Mouse (Mus musculus) erythroid progenitor cell, adult 5-6 weeks (primary cell): ENCODE measurements around the gene Knop1. TPM values are rescaled to one million over a fixed set of nuclear protein-coding genes. Genes with fewer than 3 reads are reported as not detected.

Source experiments
- ATAC-seq: replicated peaks from 2 replicates; pipeline ENCODE4 v1.8.0; 2016; ENCODE audit warnings: moderate number of reproducible peaks, mild to moderate bottlenecking, moderate TSS enrichment, inconsistent platforms; ENCODE audit not compliant: poor library complexity, low FRiP score, severe bottlenecking
- total RNA-seq, 2 experiments: library from RNA; stranded (forward) in 1 of 2; stranded (reverse) in 1 of 2; fragments of 150-400 nt in 1 of 2; fragments of 186-747, 209-891 nt in 1 of 2; gene quantifications; 2 replicates each; pipeline versions ENCODE4 v1.2.3 to v1.2.4; 2015 to 2017; ENCODE audit warnings: low replicate concordance in 2 of 2

Knop1 gene
- 7.2 and 8.4 TPM in 2 replicates for total RNA-seq (2015; ENCODE audit: low replicate concordance)
- total RNA-seq (2017; ENCODE audit: low replicate concordance), result 4.2 and 6.5 TPM in 2 replicates

DNA sequence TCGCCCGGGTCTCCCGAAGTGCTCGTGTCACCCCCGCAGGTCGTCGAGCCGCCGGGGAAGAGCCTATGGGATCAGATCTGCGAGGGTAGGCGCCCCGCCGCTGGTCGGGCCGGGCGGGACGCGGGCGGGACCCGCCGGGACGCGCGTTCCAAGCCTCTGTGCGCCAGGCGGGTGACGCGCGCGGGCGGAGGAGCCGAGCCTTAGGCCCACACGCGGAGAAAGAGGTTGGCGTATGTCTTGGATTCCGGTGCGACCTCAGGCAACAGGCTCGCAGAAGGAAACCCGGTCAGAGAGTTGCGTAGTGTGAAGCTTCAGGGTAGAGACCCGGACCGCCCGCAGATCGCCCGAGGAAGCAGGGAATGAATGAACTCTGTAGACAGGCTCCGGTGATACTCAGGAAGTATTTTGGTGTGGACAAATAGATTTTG, at the start of gene Knop1:
Knop1 (minus strand) TSS at position 378 of the 428 bp plus-strand sequence.
- ATAC-seq, result peak; percentile 51

DNA sequence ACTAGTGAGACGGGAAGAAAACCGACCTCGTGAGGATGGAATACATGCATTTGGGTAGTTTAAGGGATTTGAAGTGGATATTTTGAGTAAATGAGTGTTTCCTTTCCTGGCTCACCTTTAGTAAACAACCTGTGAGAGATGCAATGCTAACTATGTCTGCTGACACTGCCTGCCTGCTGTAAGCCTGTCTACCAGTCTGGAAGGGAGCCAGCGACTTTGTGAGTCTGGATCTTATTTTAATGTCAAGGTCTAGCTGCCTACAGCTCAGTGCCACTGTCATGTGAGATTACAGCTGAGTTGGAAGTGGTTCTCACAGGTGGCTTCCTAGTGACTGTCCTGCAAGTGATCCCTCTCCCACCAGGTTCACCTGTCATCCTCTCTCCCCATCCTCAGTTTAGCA, 48.5 kb upstream of the Knop1 start:
- ATAC-seq, result no peak

DNA sequence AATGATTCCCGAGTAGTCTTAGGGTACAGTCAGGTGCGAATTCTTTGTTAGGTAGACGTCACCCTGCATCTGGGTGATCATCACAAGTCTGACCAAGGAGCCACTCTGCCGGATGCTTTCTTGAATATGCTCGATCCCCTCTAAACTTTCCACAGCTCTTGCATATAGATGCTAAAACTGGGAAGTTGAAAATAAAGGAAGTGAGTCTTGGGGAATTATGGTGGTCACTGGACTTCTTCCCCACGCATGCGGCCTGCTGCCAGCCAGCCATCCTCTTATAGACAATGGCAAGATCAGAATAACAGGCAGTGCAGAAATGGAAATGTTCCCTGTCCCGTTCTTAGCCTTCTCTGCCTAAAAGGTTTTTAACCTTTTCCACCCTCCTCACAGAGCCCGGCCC, 47.8 kb upstream of the Knop1 start:
- ATAC-seq, result no peak

DNA sequence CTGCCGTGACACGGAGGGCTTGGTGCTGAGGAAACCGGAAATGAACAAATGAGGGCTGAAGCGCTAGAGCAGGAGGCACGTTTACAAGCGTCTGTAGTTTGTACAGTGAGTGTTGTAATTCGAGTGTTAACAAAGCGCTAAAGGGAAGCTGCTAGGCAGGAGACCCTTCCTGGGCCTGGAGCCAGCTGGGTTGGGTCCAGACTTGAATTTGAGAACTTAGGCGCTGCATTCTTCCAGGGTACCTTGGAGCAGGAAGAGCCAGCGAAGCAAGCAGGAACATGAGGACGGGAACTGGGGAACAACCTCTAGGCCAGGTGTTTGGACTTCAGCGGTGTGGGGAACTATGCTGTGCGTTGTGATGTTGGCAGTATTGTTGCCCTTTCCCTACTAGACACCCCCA, 46.9 kb upstream of the Knop1 start:
- no peak for ATAC-seq

DNA sequence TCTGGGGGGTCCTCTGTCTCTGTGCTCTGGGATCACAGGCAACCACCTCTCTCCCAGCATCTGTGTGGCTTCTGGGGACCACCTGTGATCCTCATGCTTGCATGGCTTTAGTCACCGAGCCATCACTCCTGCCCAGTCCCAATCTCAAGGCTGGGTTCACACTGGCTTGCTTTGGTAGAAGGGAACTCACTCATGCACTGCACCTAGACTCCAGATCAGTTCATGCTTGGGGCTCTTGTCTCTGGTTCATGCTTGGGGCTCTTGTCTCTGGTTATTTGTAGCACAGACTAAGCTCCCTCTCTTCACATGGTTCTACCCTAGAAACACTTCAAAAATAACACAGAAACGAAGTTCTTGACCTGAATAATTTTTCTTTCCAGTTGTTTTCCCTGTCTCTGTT, 44.0 kb upstream of the Knop1 start:
- no peak for ATAC-seq

DNA sequence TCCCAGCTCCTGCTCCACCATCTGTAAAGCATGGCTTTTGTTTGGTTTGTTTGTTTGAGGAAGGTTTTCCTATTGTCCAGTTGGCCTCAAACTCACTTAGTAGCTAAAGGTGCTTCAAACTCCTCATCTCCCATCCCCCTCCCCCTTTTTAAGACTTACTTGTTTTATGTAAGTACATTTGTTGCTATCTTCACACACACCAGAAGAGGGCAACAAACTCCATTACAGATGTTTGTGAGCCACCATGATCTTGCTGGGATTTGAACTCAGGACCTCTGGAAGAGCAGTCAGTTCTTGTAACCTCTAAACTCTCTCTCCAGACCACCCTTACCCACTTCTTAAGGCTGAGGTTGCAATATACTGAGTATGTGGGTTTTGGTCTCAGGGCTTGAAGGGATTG, 42.0 kb upstream of the Knop1 start:
- no peak for ATAC-seq

DNA sequence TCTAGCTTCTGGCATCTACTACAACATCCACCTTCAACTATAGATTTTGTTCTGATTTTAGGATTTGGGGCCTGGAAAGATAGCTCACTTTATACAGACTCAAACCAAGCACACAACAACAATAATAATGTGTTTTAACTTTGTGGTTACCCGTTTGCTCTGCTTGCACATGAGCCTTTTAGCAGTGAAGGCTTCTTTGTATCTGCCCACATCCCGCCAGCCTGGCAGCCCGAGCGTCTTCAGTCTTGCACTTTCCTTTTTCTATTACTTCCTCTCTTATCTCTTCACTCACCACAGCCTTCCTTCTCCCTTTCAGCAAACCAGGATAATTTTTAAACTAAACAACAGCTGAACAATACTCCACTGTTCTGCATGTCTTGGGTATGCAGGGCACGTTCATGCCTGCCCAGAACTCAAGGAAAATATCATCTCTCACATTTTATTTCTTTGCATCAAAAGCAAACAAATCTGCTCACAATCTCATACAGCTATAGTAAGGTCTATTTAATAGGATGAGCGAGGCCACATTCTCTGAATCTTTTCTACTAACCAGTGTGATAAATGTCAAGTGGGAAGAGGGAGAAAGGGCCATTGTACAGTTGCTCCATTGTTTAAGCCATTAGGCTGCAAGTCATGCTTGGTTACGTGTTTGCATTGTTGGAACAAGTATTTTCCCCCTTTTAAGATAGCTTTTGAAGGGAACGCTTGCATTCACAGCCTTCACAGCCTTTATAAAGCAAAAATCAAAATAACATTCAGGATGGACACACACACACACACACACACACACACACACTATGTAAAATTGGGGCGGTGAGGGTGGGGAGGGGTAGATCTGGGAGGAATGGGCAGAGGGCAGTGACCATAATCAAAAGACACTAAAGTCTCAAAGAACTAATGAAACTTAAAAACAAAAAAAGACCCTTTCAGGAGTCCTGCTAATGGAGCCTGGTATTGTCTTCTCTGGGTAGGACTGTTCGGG, 39.7 kb upstream of the Knop1 start:
- no peak for ATAC-seq

DNA sequence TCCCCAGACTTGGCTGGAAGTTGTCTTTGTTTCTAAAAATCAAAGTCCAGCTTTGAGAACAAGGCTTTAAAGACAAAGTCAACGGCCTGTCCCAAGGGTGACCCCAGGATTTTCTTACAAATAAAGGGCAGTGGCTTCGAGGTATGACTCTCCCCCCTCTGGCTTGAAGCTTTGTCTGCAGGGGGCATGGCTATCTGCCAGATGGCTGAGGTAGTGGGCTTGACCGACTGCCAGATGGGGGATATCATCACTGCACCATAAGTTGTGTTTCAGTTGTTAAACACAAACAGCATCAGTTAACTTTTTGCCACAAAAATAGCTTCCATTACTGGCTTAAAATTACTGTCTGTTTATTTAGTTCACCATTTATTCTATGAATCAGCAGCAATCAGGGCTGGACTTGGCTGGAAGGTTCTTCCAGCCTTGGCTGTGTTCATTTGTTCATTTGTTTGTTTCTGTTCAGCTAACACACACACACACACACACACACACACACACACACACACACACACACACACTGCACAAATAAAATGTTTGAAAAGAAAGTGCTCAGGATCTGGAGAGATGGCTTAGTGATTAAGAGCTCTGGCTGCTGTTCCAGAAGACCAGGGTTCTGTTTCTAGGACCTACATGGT, 33.1 kb upstream of the Knop1 start:
- ATAC-seq, result no peak

DNA sequence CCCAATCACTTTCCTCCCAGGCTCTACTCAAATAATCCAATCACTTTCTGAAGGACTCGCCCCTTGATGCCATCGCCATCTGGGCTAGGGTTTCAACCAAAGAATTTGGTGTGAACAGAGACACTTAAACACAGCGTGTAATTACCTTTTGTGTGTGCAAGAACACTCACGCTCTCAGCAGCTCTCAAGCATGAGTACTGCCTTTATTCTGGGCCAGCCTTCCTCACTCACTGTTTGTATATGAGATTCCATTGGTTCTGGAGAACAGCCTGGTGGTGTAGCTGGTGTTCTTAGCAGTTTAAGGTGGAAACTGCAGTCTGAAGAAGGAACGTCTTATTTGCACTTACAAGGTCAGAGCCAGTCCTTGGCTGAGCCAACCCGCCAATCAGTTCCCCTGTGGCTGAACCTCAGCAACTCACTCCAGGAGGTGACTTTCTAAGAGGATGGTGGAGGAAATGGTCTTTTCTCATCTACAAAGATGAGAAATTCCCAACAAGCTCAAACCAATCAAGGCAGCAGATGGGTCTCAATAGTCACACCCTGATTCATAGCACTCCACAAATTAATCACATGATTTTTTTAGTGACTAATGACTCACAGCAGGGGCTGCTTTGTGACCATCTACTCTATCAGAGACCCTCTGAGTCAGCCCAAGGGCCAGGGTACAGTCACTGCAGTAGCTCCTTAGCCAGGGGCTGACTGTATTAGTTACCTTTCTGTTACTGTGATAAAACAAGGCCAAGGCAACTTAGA, 31.4 kb upstream of the Knop1 start:
- no peak for ATAC-seq

DNA sequence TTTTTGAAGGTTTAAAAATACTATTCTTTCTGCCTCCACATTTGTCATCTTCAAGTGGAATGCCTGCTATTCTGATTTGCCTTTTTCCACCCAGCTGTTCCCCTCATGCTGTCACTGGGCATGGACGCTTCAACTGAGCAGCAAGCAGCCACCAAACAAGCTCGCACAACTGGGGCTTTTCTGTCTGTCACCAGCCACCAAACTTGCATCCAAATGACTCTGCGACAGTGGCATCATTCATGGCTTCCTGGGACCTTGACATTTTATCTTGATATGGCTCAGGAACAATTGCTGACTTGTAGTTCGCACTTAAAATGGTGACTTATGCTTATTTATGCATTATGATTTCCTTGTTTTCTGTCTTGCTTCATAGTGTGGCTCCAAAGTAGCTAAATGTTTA, 28.9 kb upstream of the Knop1 start:
- no peak for ATAC-seq

DNA sequence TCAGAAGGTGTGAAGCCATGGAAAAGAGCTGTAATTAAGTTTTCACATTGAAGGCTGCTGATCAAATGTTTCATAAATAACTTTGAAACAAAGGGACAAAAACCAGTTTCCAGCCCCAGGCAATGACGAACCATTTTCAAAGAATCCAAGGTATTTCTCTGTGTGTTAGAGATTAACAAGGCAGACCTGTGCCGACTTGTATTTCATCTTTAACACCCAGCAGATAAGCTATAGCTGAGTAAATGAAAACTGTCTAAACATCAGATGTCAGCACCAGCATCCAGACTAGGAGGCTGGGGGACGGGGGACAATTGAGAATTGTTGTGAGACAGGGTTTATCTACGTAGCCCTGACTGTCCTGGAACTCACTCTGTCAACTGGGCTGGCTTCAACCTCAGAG, 27.9 kb upstream of the Knop1 start:
- ATAC-seq, result no peak

DNA sequence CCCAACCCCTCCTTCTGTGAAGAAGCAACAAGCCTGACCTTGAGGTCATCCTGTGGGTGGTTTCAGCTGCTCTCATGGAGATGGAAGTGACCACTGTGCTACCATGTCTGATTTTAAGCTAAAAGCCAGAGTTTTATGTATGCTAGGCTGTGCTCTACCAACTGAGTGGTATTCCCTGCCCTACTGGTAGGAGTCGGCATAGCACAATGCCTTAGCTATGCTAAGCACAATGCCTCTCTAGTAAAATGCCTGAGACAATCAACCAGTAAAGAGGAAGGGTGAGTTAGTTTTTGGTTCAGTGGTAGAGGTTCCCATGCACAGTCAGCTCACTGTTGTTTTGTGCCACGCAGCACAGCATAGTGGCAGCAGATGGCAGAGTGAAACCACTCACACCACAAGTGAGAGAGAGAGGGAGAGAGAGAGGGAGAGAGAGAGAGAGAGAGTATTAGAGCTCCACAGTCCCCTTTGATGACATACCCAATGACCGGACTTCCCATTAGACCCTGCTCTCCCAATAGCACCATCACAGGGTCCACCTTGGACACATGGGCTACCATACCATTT, 23.5 kb upstream of the Knop1 start:
- no peak for ATAC-seq

DNA sequence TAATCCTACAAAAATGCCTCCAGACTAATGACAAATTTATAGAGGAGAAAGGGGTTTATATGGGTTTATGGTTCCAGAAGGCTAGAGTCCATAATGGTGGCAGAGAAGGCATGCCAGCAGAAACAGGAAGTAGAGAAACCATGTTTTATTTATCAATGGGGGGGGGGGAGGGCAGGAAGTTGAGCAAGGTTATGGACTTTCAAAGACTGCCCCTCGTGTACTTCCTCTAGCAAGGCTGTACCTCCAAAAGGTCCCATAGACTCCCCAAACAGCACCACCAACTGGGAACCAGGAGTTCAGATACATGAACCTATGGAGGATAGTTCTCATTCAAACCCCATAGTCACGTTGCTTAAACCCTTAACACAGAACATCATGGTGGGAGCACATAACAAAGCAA, 9.3 kb upstream of the Knop1 start:
- no peak for ATAC-seq

DNA sequence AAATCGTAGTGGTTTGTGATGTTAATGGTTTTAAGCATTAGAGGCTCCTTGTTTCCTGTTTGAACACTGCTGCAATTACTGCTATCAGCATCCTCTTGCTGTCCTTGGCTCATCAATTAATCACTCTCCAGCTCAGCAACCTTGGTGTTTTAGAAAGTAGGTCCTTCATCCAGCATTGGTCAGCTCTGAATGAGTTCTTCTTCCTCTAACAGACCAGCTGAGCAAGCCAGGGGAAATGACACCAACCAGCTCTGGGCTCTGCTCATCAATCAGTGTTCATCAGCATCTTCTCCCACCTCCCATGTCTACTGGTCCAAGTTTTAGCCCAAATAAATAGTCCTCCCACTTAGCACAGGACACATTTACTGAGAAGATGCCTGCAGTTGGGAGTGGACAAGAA, 2.6 kb upstream of the Knop1 start:
- no peak for ATAC-seq

DNA sequence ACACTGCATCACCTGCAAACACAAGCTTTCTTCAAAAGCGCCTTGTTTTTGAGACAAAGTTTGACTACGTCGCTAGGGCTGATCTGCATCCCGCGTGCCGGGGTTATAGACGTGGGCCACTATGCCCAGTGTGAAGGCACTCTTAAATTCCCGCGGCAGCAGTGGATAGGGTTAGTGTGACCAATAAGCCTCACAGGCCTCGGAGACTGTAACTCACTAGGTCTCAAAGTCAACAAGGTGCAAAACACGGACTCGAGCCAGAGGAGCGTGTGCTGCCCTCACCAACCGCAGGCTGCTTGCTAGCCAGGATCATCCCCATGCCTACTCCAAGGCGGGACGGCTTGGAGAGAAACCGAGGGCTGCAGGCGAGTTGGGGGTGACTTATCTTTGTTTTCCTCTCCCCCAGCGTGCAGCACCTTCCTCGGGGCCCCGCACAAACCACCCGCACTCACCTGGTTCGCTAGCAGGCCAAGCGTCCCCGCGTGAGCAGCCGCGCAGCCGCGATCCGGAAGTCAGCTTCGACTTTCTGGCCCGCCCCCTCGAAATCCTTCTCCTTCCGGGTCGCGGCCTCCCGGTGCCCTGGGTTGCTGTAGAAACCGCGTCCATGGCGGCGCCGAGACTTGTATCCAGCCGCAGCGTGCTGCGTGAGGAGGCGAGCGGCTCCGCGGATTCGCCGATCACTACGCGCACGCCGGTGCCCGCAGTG, 730 bp downstream of the Knop1 start, which contains the start of gene Iqck:
Iqck (plus strand) TSS at position 582 of the 706 bp plus-strand sequence.
- peak; percentile 92 for ATAC-seq

DNA sequence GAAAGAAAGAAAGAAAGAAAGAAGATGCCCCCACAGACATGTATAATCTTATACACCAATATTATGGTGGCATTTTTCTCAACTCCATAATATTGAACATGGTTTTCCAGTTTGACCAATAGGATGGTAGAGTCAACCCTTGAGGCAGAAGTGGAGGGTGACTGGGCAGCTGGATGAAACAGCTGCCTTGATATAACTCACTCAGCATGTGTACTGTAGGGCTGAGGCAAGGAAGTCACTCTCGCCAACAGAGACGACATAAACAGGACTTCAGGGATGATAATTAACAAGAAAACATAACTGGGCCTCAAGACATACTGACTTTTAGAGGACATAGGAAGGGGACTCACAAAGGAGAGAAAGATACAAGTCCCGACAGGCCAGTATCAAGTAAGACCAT, 1.4 kb downstream of the Knop1 start:
- ATAC-seq, result no peak

DNA sequence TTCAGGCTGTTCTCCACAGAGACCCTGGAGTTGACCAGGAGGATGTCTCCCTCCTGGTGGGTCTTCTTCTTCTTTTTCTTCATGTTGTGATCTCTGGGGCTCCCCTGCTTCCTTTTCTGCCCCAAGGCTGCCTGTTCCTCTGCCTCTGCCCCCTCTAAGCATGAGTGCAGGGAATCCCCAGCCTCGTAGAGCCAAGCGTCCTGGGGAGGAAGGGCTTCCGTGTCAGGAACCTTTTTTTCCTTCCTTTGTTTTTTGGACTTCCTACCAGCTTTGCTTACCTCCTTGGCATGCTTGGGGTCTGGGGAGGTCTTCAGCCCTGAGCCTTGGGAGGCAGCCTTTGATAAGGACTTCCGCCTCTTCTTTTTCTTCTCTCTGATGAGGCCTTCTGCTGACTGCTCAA, 3.4 kb downstream of the Knop1 start:
- no peak for ATAC-seq

DNA sequence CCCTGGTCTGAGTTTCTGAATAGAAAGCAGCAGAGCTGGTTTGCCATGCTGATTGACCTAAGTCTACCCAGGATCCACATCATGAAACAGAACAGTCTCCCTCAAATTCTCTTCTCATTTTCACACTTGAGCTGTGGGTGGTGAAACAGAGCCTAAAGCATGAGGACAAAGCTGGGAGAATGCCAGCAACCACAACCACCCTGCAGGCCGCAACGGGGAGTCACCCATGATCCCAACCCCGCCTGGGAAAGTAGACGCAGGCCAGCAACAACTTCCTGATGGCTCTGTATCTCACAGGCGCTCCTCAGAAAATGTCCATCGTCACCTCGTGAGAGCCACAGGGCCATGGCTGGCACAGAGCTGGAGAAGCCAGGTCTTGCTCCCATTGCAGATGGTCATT, 4.5 kb downstream of the Knop1 start:
- ATAC-seq, result no peak

DNA sequence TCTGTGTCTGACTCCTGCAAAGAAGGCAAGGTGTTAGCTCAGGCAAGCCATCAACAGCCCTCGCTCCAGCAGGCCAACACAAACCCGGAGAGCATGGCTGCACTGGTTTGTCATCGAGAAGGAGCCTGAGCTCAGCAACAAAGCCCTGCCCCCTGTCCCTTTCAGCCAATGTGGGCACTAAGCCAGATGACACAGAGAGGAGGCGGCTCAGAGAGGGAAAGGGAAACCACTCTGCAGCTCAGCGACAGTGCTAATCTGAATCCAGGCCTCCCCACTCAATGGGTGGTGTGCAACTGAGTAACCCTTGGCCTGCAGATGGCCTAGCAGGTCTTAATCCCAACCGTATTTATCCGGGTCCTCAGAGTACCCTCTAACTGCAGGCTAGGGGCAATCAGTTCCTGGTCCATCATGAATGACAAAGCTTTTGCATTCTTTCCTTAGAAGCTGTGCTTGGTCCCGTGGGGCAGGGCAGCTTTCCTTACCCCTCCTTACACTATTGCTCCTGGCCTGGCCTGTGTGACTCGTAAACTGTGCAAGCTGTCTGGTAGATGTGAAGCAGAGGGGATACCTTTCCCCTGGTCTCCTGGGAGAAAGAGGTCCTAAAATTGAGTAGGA, 5.3 kb downstream of the Knop1 start:
- ATAC-seq, result no peak
